Mouse (Mus musculus): ENCODE measurements at regions not wholly inside any gene's neighbourhood (a gene's known extent, or its start where the extent isn't known, plus 50 kb on each side); places are given as distances from the start of the nearest gene placed in this dataset.

DNA sequence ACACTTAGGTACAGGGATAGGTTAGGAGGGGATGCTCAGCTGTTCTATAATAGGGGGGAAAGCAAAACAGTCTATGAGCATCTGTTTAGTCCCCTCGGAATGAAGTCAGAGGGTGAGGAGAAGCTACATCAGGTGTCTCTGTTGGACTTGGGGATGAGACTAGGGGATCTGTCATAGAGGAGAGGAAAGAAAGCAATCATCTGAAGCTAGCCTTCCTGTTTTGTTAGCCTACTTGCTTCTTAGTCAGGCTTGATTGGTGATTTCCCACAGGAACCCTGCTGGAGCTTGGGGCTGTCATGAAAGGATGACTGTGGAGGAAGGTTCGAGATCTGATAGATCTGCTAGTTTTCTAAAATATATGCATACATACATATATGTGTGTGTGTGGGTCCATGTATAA, 219.4 kb upstream of the Pcdh17 start:
- no peak for TF ChIP-seq CTCF (IDR thresholded peaks at IDR 0.05; ENCODE audit: low read depth)
- TF ChIP-seq EP300 (IDR thresholded peaks at IDR 0.05; ENCODE audit: low read depth) = no peak

All from heart, postnatal 0 days (tissue).